Mouse (Mus musculus): ENCODE data around the gene Rps6ka1. TPM values are rescaled to one million over a fixed set of nuclear protein-coding genes. Genes with fewer than 3 reads are reported as not detected.

Rps6ka1 gene
- polyA plus RNA-seq, 1 experiment: 0.78 TPM

GRCm38 (mm10) chr4:133884127-133884753 lies 3.4 kb downstream of the Rps6ka1 start:
- H3K9me3 ChIP-seq (ENCODE audit: control insufficient read depth, low read length): no peaks in the 10 kb centered on the region; the same call in 1 of the 2 replicates
- peaks cover 18% of the 10 kb centered on the region for H3K4me1 ChIP-seq (ENCODE audit: control insufficient read depth)
- H3K36me3 ChIP-seq (ENCODE audit: control insufficient read depth): no peaks in the 10 kb centered on the region
- TF ChIP-seq GATA1 (IDR thresholded peaks at IDR 0.05; ENCODE audit: low read length) (no peak), TAL1 (IDR thresholded peaks at IDR 0.05; ENCODE audit: low read length) (no peak)
- H3K27me3 ChIP-seq (ENCODE audit: control insufficient read depth): peaks cover 54% of the 10 kb centered on the region
- no peak overlapping the region for H3K4me3 ChIP-seq (replicated peaks)

- H3K36me3 ChIP-seq (ENCODE audit: control insufficient read depth): no peaks in the 10 kb centered on the region; the same call in 1 of the 2 replicates
- H3K9me3 ChIP-seq (ENCODE audit: control insufficient read depth, low read length): no peaks in the 10 kb centered on the region
- H3K4me1 ChIP-seq (ENCODE audit: control insufficient read depth): peaks cover 23% of the 10 kb centered on the region
- no peak overlapping the region for H3K4me3 ChIP-seq (replicated peaks)
- TF ChIP-seq TAL1 (IDR thresholded peaks at IDR 0.05; ENCODE audit: low read length) (no peak), GATA1 (IDR thresholded peaks at IDR 0.05; ENCODE audit: low read length) (no peak)
- H3K27me3 ChIP-seq (ENCODE audit: control insufficient read depth): peaks cover 33% of the 10 kb centered on the region
These were observed 5.7 kb downstream of the Rps6ka1 start for GRCm38 (mm10) chr4:133881851-133882250.

DNA sequence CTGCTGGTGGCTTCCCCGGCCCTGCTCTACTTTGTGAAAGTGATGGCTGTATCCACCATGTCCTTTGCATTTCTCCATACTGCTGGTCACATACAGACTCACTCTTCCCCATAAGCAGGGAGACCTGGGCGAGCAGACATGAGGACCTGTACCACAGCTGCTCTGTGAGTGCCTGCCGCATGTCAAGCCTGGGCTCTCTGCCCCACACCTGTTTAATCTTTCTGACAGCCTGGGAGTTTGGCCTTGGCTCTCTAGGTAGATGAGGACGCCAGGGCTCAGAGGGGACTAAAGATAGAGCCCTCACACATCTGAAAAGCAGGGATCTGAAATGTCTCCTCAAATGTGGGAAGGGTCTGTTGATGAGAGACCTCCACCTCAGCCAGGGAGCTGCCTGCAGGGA lies 6.2 kb downstream of the Rps6ka1 start:
- Histone ChIP-seq H3K36me3 (ENCODE audit: control insufficient read depth) (no peaks in the 10 kb centered on the region; the same call in 1 of the 2 replicates), H3K4me3 (replicated peaks) (no peak overlapping the region), H3K4me1 (ENCODE audit: control insufficient read depth) (peaks cover 23% of the 10 kb centered on the region), H3K27me3 (ENCODE audit: control insufficient read depth) (peaks cover 28% of the 10 kb centered on the region), H3K9me3 (ENCODE audit: control insufficient read depth, low read length) (no peaks in the 10 kb centered on the region)
- no peak for TF ChIP-seq GATA1 (IDR thresholded peaks at IDR 0.05; ENCODE audit: low read length)

- H3K9me3 ChIP-seq (ENCODE audit: control insufficient read depth, low read length): no peaks in the 10 kb centered on the region
- H3K36me3 ChIP-seq (ENCODE audit: control insufficient read depth): no peaks in the 10 kb centered on the region; the same call in 1 of the 2 replicates
- TF ChIP-seq GATA1 (IDR thresholded peaks at IDR 0.05; ENCODE audit: low read length) (no peak), TAL1 (IDR thresholded peaks at IDR 0.05; ENCODE audit: low read length) (no peak)
- peaks cover 31% of the 10 kb centered on the region for H3K27me3 ChIP-seq (ENCODE audit: control insufficient read depth)
- peaks cover 41% of the 10 kb centered on the region for H3K4me1 ChIP-seq (ENCODE audit: control insufficient read depth)
- no peak overlapping the region for H3K4me3 ChIP-seq (replicated peaks)
These were observed 8.3 kb downstream of the Rps6ka1 start for GRCm38 (mm10) chr4:133879145-133879902.

DNA sequence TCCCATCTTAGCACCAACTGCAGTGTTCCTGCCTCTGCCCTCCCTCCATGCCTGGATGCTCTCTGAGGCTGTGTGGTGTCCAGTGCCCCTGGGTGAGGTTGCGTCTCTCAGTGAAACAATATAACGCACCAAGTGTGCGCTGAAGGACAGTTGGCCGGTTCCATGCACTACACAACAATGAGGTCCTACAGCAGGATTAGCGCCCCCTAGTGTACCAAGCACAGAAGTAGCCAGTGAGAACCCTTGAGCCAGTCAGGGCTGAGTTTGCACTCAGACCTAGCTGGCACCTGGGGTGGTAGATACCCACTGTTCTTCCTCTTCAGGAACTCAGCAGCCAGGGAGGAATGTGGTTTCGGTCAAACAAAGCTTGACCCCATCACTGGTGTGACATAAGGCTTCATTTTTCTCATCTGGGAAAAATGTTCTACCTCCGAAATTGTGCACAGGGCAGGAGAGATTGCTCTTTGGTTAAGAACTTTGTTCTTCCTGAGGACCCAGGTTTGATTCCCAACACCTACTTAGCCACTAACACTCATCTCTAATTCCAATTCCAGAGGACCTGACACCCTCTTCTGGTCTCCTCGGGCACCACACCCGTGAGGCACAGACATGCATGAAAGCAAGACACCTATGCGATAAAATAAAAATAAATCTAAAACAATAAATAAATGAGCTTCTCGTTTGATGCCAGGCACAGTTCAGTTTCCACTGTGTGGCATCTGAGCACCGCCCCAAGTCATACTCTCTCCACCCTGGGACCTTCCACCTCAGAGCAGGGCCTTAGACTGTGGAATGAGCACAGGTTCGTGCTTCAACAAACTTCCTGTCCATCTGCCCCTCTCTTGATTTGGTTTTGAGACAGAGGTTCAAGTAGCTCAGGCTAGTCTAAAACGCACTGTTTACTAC lies 9.5 kb downstream of the Rps6ka1 start:
- no peaks in the 10 kb centered on the region for H3K9me3 ChIP-seq (ENCODE audit: control insufficient read depth, low read length)
- H3K27me3 ChIP-seq (ENCODE audit: control insufficient read depth): peaks cover 31% of the 10 kb centered on the region
- H3K4me3 ChIP-seq (replicated peaks): no peak overlapping the region
- H3K4me1 ChIP-seq (ENCODE audit: control insufficient read depth): peaks cover 53% of the 10 kb centered on the region
- no peak for TF ChIP-seq TAL1 (IDR thresholded peaks at IDR 0.05; ENCODE audit: low read length)
- no peak for TF ChIP-seq GATA1 (IDR thresholded peaks at IDR 0.05; ENCODE audit: low read length)
- no peaks in the 10 kb centered on the region; the same call in 1 of the 2 replicates for H3K36me3 ChIP-seq (ENCODE audit: control insufficient read depth)

- peaks cover 14% of the 10 kb centered on the region for H3K36me3 ChIP-seq (ENCODE audit: control insufficient read depth)
- peaks cover 76% of the 10 kb centered on the region for H3K4me1 ChIP-seq (ENCODE audit: control insufficient read depth)
- no peak overlapping the region for H3K4me3 ChIP-seq (replicated peaks)
- H3K27me3 ChIP-seq (ENCODE audit: control insufficient read depth): peaks cover 25% of the 10 kb centered on the region
- TF ChIP-seq TAL1 (IDR thresholded peaks at IDR 0.05; ENCODE audit: low read length) (no peak), GATA1 (IDR thresholded peaks at IDR 0.05; ENCODE audit: low read length) (no peak)
- no peaks in the 10 kb centered on the region for H3K9me3 ChIP-seq (ENCODE audit: control insufficient read depth, low read length)
These were observed 12.6 kb downstream of the Rps6ka1 start for GRCm38 (mm10) chr4:133874865-133875517.

DNA sequence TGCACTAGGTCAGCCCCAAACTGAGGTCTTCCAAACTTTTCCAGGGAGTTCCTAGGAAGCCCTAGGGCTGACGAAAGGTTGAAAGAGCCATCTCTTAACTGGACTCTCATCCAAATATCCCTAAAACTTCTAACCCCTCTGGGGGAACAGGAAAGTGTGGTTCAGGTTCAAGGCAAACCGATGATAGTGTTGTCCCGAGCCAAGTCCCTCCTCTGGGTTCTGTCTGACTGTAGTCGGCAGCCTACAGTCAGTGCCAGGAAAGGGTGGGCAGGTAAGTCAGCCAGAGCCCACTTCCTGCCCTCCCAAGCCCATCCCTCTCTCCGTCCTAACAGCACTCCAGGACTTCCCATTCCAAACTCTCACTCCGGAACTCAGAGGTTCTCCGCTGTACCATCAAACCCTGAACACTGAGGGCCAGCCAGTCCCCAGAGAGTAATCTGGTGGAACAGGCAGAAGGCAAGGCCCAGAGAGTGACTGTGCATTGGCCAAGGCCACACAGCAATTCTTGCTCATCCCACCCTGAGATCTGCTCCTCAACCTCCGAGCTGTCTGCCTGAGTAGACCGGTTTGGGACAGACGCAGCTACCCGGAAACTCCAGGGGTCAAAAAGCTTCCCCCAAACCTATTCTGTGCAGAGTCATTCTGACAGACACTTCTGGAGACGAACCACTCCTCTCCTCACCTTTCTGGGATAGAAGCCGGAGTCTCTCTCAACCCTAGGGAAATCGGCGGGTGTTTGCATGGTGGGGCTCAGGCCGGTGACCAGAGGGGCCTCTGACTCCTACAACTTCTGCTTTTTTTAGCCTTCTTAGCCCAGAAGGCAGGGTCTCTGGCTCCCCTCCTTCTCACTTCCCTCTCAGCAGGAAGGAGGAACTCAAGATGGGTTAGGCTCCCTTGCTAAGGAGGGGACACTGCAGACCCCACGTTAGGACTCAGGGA lies 13.4 kb downstream of the Rps6ka1 start:
- no peak for TF ChIP-seq TAL1 (IDR thresholded peaks at IDR 0.05; ENCODE audit: low read length)
- TF ChIP-seq GATA1 (IDR thresholded peaks at IDR 0.05; ENCODE audit: low read length): no peak
- H3K27me3 ChIP-seq (ENCODE audit: control insufficient read depth): peaks cover 25% of the 10 kb centered on the region
- H3K4me1 ChIP-seq (ENCODE audit: control insufficient read depth): peaks cover 70% of the 10 kb centered on the region
- H3K9me3 ChIP-seq (ENCODE audit: control insufficient read depth, low read length): no peaks in the 10 kb centered on the region
- peaks cover 19% of the 10 kb centered on the region for H3K36me3 ChIP-seq (ENCODE audit: control insufficient read depth)
- H3K4me3 ChIP-seq (replicated peaks): peak overlapping the region; percentile 71

- peak; percentile 36; the same call in 1 of the 3 replicates for TF ChIP-seq TAL1 (IDR thresholded peaks at IDR 0.05; ENCODE audit: low read length)
- no peak for TF ChIP-seq GATA1 (IDR thresholded peaks at IDR 0.05; ENCODE audit: low read length)
- Histone ChIP-seq H3K27me3 (ENCODE audit: control insufficient read depth) (peaks cover 25% of the 10 kb centered on the region), H3K4me3 (replicated peaks) (peak overlapping the region; percentile 71), H3K4me1 (ENCODE audit: control insufficient read depth) (peaks cover 63% of the 10 kb centered on the region), H3K9me3 (ENCODE audit: control insufficient read depth, low read length) (no peaks in the 10 kb centered on the region), H3K36me3 (ENCODE audit: control insufficient read depth) (peaks cover 24% of the 10 kb centered on the region)
These were observed 14.2 kb downstream of the Rps6ka1 start for GRCm38 (mm10) chr4:133873431-133873851.

All from erythroblast, embryonic 14.5 days (primary cell).